Mouse (Mus musculus) T-cell, adult 2 months (primary cell): ENCODE measurements at regions not wholly inside any gene's neighbourhood (a gene's known extent, or its start where the extent isn't known, plus 50 kb on each side); places are given as distances from the start of the nearest gene placed in this dataset.

Experiments used
- DNase-seq: peaks from one replicate; pipeline ENCODE4 v3.0.0; 2022; ENCODE audit warnings: low spot score

DNA sequence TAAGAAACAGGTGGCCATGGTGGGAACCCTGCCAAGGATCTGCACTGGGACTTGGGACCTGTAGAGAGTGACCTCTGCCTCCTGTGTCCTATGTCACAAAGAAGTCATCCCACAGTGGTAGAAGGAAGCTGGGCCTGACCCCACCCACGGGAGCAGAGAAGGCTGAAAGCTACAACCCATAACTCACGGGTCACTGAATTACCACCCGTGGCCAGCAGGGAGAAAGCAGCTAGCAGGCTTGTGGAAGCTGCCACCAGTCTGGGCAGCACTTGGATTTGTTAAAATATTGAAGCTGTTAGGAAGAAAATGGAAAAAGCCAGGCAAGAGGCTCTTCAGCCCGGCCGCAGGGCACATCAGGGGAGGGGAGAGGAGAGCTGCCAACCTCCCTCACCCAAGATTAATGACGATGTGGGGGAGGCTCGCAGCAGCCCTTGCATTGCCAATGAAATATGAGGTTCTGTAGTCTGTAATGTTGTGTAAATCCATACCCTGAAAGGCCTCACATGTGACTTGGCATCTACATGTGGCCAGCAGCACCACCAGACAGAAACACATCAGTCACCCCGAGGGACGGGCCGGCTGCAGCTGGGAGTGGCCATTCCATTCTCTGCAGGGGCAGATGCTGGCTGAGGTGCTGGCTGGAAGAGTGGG, 94.5 kb downstream of the Olfm1 start:
- DNase-seq = no peak

DNA sequence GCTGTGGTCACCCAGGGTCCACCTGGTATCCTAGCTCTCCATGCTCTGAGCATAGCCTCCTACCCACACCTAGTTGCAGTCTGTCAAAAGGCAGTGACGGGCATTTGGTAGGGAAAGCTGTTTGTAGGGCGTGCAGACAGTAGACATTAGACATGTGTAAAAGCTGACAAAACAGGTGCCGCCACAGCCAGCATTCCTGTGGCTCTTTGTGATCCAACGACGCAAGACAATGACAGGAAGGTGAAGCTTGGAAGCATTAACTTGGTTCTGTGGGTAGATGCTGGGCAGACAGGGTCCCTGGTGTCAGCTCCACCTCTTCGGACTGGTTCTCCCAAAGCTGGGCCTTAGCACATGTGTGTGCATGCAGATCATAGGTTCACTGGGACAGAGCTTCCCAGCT, 96.5 kb downstream of the Olfm1 start:
- DNase-seq = no peak

DNA sequence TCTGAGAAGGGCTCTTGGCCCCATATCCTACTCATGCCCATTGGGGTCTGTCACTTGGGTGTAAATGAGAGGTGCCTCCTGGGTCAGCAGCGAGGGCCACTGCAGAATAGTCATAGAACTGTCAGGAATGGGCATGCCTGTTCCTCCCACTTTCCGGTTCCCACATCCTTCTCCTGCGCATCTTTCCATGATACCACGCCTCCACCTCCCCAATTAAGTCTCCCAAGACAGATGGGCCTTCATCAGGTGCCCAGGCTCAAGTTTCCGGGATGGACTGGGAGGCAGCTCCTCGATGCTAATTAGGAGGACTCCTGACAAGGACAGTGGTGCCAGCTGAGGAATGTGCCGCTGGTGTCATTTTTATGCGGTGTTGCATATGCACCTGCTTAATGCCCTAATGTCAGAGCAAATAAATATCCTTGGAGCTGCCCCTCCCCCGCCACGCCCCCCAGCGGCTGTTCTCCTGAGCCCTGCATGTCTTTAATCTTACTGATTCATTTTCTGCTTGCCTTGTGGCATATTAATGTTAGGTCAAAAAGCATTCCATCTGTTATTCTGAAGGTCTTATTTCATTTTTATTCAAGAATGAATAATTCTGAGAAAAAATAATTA, 97.2 kb downstream of the Olfm1 start:
- DNase-seq = no peak

DNA sequence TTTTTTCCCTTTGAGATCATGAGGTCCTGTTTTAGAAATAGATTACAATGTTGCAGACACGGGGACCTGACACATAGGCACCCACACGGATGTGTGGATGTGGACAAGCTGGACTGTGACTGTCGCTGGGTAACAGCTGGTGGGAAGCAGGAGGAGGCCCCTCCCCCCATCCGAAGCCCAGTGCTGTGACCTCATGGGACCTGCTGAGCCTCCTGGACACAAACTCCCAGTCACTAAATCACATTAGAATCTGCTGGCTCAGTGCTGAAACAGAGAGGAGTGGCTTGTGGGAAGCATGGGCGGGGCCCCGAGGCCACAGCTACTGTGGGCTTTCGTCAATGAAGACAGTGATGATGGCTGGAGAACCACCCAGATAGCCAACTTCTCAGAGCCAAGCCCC, 101.7 kb downstream of the Olfm1 start:
- DNase-seq = no peak

DNA sequence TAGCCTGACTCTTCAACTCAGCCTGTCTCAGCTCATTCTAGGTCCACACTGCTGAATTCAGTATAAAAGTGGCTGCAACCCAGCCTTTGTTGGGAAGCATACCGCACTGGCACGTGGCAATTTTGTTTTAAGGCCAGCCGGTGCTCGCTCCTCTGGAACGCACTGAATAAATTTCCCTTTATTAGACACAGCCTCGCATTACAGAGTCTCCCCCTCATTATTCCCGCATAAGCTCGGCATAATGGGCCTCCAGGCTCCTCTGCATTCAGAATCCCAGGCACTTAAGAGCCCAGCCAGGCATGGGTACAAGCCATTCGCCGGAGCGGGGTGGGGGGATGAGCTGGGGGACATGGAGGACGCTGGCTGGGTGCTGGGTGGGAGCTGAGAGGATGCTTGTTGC, 103.4 kb downstream of the Olfm1 start:
- DNase-seq = no peak

DNA sequence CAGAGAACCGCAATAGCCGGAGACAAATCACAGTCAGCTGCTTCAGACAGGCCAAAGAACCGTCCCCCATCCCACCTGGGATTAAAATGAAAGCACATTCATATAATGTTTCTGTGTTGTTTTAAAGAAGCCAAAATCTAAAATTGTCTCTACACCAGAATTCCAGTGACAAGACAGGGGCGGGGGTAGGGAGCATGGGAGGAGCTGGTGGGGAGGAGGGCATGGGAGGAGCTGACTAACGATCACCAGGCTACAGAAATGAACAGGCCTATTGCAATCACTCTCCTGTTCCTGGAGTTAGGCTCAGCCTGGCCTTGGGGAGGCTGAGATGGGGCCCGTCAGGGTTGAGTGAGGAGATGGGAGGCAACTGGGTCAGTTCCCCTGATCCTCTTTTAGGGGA, 105.9 kb downstream of the Olfm1 start:
- DNase-seq = no peak

DNA sequence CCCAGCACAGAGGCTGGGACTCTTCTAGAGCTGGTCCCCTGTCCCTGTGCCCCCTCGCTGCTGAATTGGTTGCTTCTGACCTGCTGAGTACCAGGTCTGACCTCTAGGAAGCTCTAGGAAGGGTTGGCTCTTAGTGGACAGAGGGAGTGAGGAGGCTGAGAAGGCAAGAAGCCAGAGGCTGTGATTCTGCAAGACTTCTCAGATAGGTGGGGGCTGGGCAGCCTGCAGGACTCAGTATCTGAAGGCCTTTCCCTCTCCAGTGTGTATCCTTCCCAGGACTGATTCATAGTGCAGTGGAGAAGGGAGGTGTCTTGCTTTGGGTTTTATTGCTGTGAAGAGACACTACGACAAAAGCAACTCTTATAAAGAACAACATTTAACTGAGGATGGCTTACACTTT, 106.6 kb downstream of the Olfm1 start:
- DNase-seq = no peak

DNA sequence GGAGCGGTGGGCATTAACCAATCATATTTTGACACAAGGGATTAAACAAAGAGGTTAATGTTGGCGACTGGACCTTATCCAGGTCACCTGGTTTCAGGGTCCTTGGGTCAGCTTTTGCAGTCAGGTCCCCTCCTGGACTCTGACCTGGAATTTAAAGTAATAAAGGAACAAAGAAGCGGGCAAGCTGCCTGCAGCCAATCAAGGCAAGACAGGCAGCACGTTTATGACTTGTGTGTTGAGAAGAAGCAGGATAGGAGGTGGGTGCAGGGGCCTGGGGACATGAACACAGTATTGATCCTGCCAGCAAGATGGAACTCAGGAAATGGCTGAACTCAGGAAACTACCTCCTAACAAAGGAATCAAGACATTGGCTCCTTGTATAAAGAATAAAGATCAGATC, 108.5 kb downstream of the Olfm1 start:
- DNase-seq = no peak

DNA sequence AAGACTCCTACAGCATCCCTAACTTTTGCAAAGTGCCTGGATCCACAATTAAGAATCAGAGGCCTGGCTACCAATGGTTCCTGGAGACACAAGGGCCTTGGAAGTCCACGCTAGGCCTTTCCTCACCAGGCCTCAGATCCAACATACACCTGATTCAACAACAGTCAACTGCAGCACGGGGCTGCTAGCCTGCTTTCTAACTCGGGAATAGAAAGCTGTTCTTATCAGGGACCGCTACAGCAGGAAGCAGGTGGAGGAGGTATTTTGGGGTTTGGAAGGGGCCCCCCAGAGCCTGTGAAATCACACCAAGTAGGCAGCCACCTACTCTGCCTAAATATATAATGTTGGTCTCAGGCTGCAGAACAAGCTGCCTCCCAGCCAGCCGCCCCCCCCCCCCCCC, 111.1 kb downstream of the Olfm1 start:
- DNase-seq = no peak

DNA sequence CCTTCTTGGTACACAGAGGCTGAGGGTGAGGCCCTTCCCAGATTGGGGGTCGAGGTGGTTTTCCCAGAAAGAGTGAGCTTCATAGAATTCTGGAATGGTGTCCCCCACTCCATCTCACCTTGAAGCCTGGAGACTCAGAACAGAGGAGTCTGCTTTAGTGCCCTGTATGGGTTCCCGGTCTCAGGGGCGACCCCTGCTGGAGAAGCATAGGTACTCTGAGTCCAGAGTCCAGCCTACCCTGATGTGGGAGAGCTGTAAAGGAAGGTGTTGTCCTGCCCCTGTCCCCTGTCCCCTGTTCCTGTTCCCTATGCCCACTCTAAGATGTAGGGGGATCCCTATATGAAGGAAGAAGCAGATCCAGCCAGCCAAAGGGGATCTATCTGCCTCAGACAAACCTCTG, 111.9 kb downstream of the Olfm1 start:
- peak; percentile 9 for DNase-seq

DNA sequence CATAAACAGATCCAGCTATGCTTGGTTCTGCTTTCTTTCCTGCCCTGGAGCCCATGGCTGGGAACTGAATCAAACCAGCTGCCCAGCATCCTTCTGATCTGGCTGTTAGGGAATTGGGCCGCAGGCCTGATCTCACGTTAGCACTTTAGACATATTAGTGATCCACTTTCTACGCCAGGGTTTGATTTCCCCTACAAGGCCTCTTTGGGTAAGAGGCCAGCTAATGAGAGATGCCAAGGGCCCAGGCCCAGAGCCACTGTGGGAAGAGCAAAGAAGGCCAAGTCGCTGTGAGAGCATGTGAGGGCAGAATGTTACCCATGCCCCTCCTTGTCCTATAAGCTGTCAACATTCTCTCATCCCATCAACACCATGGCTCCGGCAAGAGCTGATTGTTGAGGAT, 116.3 kb downstream of the Olfm1 start:
- no peak for DNase-seq

DNA sequence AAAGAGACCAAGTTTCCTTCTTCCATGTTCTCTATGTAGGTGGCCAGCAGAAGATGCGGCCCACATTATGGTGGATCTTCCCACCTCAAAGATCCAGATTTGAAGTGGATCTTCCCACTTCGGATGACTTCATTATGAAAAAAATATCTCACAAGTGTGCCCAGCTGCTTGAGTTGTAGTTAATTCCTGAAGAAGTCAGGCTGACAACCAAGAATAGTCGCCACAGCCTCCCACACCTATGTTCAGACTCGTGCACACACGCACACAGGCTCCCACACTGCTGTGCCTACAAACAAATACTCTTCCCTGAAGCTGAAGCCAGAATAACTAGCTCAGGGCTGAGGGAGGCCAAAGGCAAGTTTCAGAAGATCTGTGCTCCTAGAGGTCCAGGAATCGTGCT, 119.4 kb downstream of the Olfm1 start:
- DNase-seq = no peak

DNA sequence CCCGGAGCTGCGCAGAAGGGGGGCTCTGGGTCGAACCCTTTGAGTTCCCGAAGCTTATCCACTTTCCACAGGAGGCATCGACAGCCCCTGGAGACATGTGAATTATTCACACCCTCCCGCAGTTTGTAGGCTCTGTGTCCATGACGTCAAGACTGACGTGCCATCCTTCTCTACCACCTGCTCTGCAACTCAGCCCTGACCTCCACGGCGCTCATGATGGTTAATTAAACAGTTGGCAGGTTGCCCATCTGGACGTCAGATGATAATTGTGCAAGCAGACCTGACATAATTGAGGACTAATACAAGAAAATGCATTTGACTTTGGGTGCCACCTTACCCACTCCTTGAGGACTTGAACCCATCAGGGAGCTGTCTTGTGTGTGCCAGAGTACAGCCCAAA, 121.1 kb upstream of the Ppp1r26 start:
- DNase-seq = no peak

DNA sequence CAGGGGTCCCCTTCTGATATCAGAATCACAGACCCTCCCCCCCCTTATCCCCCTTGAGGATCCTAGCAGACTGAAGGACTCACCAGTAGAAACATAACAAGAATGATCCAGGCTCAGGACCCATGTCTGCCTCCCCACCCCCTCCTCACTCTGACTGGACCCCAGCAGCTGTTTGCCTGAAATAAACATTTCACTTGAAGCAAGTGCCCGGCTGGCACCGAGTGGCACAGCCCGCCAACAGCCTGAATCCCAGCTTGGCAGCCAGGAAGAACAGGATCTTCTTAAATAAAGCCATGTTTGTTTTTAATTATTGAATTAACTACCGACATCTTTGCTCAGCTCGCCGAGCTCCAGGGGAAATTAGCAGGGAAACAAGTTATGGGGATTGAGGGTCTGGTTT, 120.5 kb upstream of the Ppp1r26 start:
- DNase-seq = no peak

DNA sequence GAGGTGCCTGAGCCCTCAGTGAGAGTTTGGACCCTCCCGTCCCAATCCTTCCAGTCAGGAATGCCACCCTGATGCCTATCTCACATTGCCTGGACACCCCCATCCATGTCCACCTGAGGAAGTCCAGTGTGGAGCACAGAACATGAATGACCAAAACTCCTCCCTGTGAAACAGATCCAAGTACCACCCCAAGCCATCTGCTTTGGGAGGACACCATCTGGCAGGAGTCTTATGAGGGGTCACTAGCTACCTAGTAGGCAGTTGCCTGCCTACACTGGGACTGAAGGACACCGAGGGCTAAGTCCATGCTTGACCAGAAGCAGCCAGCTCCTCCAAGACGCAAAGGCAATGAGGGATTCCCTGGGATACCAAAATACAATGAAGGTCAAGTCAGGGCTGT, 119.9 kb upstream of the Ppp1r26 start:
- no peak for DNase-seq

DNA sequence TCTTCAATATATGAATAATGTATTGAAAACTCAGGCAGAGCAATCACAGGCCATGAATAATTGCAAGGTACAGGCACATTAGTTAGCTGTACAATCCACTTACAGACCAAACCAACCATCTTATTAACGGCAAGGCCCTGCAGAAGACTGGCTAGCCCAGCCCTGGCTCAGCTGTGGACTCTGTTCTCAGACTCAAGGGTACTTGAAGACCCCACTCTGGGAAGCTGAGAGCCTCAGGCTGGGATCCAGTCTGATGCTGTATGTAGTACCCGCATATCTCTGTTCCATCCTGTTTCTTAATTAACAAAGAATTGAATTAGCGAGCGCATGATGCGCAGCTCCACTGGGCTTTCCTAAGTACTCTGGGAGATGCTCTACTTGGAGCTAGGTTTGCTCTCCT, 117.5 kb upstream of the Ppp1r26 start:
- no peak for DNase-seq

DNA sequence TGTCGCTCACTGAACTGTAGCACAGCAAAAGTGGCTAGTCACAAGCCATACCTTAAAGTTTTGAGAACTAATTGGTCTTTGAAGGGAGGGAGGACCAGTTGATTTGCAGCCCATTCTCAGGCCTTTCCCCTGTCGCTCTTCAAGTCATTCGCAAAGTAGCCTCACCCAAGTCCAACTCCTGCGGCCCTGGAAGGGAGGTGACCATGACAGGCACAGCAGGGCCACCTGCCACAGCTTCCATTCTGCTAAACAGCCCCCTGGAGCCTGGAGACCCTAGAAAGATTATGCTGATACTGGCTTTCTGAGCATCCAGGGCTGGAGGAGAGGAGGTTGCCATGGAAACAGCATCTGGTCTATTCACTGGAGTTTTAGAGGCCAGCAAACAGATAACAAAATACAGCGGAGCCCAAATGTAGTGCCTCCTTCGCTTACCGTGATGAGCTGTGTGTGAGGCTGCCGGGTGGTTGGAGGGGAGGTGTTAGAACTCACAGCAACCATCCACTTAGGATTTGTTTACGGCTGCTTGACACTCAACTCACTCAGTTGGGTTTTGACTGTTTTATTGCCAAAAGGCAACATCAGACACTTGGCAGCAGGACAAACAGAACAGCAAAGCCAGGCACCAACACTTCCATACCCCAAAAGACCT, 111.3 kb upstream of the Ppp1r26 start:
- DNase-seq = no peak

DNA sequence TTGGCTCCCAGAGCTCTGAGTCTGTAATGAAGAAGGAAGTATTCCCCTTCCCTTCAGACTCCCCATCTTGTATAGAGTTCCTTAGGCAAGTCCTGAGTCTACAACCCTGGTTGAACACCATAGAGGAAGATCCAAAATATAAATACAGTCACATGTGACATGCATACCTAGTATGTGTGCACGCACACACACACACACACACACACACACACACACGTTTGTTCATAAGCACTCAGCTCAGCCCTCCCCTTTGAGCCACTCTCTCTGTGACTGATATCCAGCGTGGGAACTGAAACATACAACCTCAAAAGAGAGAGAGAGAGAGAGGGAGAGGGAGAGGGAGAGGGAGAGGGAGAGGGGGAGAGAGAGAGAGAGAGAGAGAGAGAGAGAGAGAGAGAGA, 110.8 kb upstream of the Ppp1r26 start:
- no peak for DNase-seq

DNA sequence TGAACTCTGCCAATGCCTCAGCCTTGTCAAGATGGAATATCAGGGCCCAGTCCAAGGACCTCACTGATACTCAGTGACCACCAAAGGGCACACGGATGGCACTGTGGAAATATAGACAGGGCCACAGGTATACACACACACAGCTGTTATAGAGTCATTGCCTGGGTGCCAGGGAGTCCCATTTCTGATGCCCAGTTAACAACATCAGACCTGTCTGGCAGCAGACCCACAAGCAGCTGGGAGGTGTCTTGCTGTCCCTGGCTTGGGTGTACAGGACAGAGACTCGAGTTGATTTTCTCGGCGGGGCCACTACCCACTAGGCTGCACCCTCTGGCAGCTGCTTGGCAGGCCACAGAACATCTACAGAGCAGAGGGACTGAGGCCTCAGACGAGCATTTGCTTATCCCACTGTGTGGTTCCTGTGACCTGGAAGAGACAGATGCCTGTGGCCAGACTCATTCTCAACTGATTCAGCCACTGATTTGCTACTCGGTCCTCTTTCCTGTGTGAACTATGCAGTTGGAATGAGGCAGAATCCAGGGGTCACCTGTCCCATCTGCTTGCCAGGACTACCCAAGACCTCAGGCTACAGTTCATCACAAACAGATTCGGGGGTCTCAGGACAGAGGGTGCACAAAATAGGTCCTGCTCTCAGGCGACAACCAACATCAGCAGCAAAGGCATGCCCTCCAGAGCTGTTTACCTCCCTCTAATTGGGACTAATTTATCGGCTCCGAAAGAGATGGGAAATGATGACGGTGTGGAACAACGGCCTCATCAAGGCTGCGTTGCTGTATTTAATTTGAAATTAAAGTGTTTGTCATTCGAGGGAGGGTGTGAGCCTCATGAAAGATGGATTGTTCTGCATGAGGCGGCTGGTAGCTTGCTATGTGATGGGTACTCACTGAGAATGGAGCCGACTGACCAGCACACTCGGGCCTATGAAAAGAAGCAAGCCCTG, 110.0 kb upstream of the Ppp1r26 start:
- no peak for DNase-seq

DNA sequence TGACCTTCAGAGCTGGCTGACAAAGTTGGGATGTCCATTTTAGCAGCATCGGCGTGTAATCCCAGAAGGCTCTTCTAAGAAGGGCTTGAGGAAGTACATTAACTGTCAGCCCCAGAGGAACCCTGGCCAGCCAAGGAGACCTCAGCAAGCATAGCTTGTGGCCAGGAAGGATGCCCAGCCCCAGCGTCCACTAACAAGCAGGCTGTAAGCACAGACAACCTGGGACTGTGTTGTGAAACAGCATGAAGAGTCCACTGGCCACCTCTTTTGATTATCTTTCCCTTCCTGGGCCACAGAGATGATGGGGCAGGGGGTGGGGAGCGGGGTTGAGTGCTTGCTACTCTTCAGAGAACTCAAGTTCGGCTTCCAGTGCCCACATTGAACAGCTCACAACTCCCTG, 109.0 kb upstream of the Ppp1r26 start:
- DNase-seq = no peak

DNA sequence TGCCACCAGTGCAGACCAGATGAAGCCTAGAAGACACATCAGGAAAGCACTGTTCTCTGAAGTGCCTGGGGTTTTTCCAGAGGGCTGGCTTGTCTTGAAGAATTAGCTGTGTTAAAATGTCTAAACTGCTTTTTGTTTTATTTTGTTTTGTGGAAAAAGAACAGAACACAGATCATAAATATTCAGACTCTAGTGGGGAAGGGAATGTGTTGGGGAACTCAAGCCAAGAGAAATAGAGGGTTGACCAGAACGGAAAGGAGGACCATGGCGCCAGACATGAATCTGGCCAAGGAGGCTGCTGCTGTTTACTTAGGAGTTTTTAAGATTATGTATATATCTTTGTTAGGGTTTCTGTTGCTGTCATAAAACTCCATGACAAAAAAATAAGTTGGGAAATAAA, 105.3 kb upstream of the Ppp1r26 start:
- DNase-seq = no peak

DNA sequence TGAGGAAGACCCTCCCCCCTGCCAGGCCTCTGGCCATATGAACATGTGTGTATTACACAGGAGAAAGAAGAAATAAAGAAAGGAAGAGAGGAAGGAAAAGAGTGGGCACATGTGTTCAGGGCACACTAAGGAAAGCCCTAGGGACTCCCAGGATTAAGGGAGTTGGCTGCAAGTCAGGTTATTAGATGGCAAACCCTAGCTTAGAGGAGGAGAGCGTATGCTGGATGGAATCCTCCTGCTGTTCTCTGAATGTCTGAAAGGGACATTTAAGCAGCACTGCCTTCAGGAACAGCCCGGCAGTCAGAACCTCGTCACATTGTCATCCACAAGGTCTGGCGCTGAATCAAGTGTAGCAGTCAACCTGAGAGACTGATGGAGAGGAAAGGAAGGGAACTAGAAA, 98.1 kb upstream of the Ppp1r26 start:
- DNase-seq = no peak

DNA sequence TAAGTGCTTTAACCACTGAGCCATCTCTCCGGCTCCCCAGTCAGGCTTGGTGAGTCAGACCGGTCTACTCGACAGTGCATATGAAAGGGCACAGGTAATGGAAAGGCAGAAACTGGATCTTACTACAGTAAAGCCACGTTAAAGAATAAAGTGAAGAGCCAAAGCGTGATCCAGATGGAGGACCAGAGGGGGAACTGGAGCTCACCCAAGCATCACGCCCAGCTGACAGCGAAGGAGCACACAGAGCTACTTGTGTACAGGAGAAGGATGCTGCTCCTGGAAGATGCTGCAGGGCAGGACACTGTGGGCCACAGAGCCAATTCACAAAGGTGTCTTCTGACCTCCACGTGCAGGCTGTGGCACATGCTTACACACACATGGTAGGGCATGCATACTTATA, 96.7 kb upstream of the Ppp1r26 start:
- DNase-seq = no peak
